In the genomic region with DNA sequence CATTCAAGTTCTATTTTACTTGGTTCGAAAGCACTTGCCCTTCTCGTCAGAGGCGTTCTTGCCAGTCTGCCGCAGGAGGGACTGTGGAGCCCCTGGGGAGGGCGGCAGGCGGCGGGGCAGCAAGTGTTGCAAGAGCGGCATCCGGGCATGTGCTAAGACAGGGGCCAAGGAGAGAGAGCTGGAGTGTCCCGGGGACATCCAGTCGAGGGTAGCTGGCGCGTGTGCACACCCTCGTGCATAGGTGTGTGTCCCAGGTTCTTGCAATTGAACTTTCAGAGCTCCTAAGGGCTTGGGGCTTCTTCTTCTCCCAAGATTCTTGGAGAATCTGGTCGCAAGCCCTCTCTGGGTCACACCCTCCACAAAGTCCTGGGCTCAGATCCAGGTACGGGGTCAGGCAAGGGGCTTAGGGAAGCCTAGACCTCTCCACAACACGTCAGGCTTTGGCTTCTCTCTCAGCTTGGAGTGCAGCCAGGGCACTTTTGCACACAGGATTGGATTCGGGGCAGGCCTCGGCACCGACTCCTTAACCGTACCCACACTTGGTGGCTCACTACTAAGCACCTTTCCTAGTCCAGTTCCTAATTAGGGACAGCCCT, we compare ENCODE assay signal across 8 mouse cellular contexts. TPM values are rescaled to one million over a fixed set of nuclear protein-coding genes. Genes with fewer than 3 reads are reported as not detected.
A peak's percentile ranks its signal among the peaks of the same experiment; 100 is the strongest.
DNase-seq lines count a peak whose midpoint lies in the region; ATAC-seq and TF ChIP-seq lines count a peak whose summit lies in the region.

No protein-coding gene starts in this region.

- WGBS in forebrain, embryonic 15.5 days: 7% methylated on average over 21 of the region's 21 CpGs
- WGBS in kidney, adult 2 months: 11% methylated on average over 21 of the region's 21 CpGs
- WGBS in lung, embryonic 15.5 days: 8% methylated on average over 21 of the region's 21 CpGs

- peak; percentile 50 to 62 for DNase-seq in left cerebral cortex, postnatal 36 days (ENCODE audit: low spot score in 2 of 2)
- DNase-seq in left cerebral cortex, postnatal 14 days (ENCODE audit: low spot score in 2 of 2): no peak
- DNase-seq in adrenal gland, postnatal 36 days: peak; percentile 57 to 69
- DNase-seq in kidney, adult 2 months: no peak
- peak; percentile 57 for DNase-seq in right cerebral cortex, postnatal 4 days
- DNase-seq in natural killer cell, adult 2 months (ENCODE audit: low spot score in 2 of 2): no peak

- H3K27ac ChIP-seq in forebrain, embryonic 15.5 days (replicated peaks): peak overlapping the region; percentile 95
- H3K27ac ChIP-seq in kidney, adult 2 months (ENCODE audit: insufficient read depth, low read depth, low read length): no peak overlapping the region
- H3K27ac ChIP-seq in lung, embryonic 15.5 days: peak overlapping the region; percentile 87

- H3K4me1 ChIP-seq in forebrain, embryonic 15.5 days: peaks cover 60% of the 10 kb centered on the region
- H3K4me1 ChIP-seq in kidney, adult 2 months (ENCODE audit: control insufficient read depth, insufficient read depth, low read length): peaks cover 5% of the 10 kb centered on the region
- H3K4me1 ChIP-seq in lung, embryonic 15.5 days: peaks cover 60% of the 10 kb centered on the region

- peak overlapping the region; percentile 81 for H3K4me2 ChIP-seq in forebrain, embryonic 15.5 days (replicated peaks)
- H3K4me2 ChIP-seq in lung, embryonic 15.5 days: peak overlapping the region; percentile 82

- peak overlapping the region; percentile 56 for H3K9ac ChIP-seq in forebrain, embryonic 15.5 days (replicated peaks)
- peak overlapping the region; percentile 57 for H3K9ac ChIP-seq in lung, embryonic 15.5 days

- TF ChIP-seq POLR2A in kidney, adult 2 months (IDR thresholded peaks at IDR 0.05; ENCODE audit: low read depth, low read length): no peak

- H3K27me3 ChIP-seq in forebrain, embryonic 15.5 days: peaks cover 50% of the 10 kb centered on the region
- peaks cover 10% of the 10 kb centered on the region for H3K27me3 ChIP-seq in kidney, adult 2 months (replicated peaks; ENCODE audit: control insufficient read depth, insufficient read depth, low read length)
- H3K27me3 ChIP-seq in lung, embryonic 15.5 days: peaks cover 50% of the 10 kb centered on the region

- TF ChIP-seq CTCF in kidney, adult 2 months (conservative IDR thresholded peaks at IDR 0.05; ENCODE audit: insufficient read depth, insufficient read length, low read depth, low read length): no peak

- ATAC-seq in forebrain, embryonic 15.5 days (replicated peaks): no peak
- ATAC-seq in lung, embryonic 15.5 days (ENCODE audit: borderline replicate concordance, extremely low read depth, low FRiP score, low TSS enrichment): no peak

- H3K36me3 ChIP-seq in forebrain, embryonic 15.5 days: no peaks in the 10 kb centered on the region
- no peaks in the 10 kb centered on the region for H3K36me3 ChIP-seq in kidney, adult 2 months (ENCODE audit: control insufficient read depth, insufficient read depth, low read length)
- peaks cover 11% of the 10 kb centered on the region; the same call in 1 of the 2 replicates for H3K36me3 ChIP-seq in lung, embryonic 15.5 days

- intact Hi-C loops in left cerebral cortex, postnatal 36 days (cut with DNase I): no loop called here
- intact Hi-C loops in left cerebral cortex, postnatal 14 days (cut with DNase I): no loop called here

- H3K9me3 ChIP-seq in forebrain, embryonic 15.5 days: no peaks in the 10 kb centered on the region
- H3K9me3 ChIP-seq in lung, embryonic 15.5 days: no peaks in the 10 kb centered on the region

- peak overlapping the region; percentile 57 for H3K4me3 ChIP-seq in forebrain, embryonic 15.5 days
- peak overlapping the region; percentile 34; the same call in 1 of the 2 replicates for H3K4me3 ChIP-seq in kidney, adult 2 months (ENCODE audit: insufficient read depth, low read depth, low read length)
- H3K4me3 ChIP-seq in lung, embryonic 15.5 days: peak overlapping the region; percentile 53

RNA-seq across cellular contexts. Expression of gene Phpt1, which starts 0.5 kb away (rescaled TPM):
- total RNA-seq in left cerebral cortex, postnatal 36 days (2021): 10 to 100 TPM; 74.6 to 75.4 TPM
- 100 to 1,000 TPM in 1 of 2 experiments, 10 to 100 TPM in 1; 93.5 to 105 TPM for total RNA-seq in left cerebral cortex, postnatal 14 days (2021)
- 10 to 100 TPM; 54.3 to 64.6 TPM for total RNA-seq in adrenal gland, postnatal 36 days (2021)
- 151 and 158 TPM in 2 replicates for polyA plus RNA-seq in forebrain, embryonic 15.5 days (2015; fragmentation: Nextera tagmentation; extraction: Ambion mirVana)
- 74.9 and 92.3 TPM in 2 replicates for polyA plus RNA-seq in kidney, adult 2 months (2012; rRNA removed)
- polyA plus RNA-seq in lung, embryonic 15.5 days (2015; fragmentation: Nextera tagmentation; extraction: Ambion mirVana): 163 and 177 TPM in 2 replicates

RNA-seq across cellular contexts. Expression of gene Mamdc4, which starts 0.9 kb away (rescaled TPM):
- total RNA-seq in left cerebral cortex, postnatal 36 days (2021): 1 to 10 TPM; 1.4 to 2.4 TPM
- 1 to 10 TPM; 1.8 to 2.1 TPM for total RNA-seq in left cerebral cortex, postnatal 14 days (2021)
- 1 to 10 TPM; 1.5 to 3.1 TPM for total RNA-seq in adrenal gland, postnatal 36 days (2021)
- polyA plus RNA-seq in forebrain, embryonic 15.5 days (2015; fragmentation: Nextera tagmentation; extraction: Ambion mirVana): 4.2 and 5.3 TPM in 2 replicates
- 1.3 and 2.3 TPM in 2 replicates for polyA plus RNA-seq in kidney, adult 2 months (2012; rRNA removed)
- polyA plus RNA-seq in lung, embryonic 15.5 days (2015; fragmentation: Nextera tagmentation; extraction: Ambion mirVana): 4.5 and 7.1 TPM in 2 replicates

RNA-seq across cellular contexts. Expression of gene Ajm1, which starts 6.0 kb away (rescaled TPM):
- 100 to 1,000 TPM in 1 of 2 experiments, 10 to 100 TPM in 1; 99.8 to 110 TPM for total RNA-seq in left cerebral cortex, postnatal 36 days (2021)
- total RNA-seq in left cerebral cortex, postnatal 14 days (2021): 100 to 1,000 TPM; 123 to 129 TPM
- 1 to 10 TPM in 1 of 2 experiments, under 1 TPM in 1; 0.73 to 1.3 TPM for total RNA-seq in adrenal gland, postnatal 36 days (2021)
- polyA plus RNA-seq in forebrain, embryonic 15.5 days (2015; fragmentation: Nextera tagmentation; extraction: Ambion mirVana): 5.5 and 5.9 TPM in 2 replicates
- 0.36 and 0.62 TPM in 2 replicates for polyA plus RNA-seq in kidney, adult 2 months (2012; rRNA removed)
- 0.09 TPM in 1 of 2 replicates, not detected in the other for polyA plus RNA-seq in lung, embryonic 15.5 days (2015; fragmentation: Nextera tagmentation; extraction: Ambion mirVana)

RNA-seq across cellular contexts. Expression of gene Edf1, which starts 17.9 kb away (rescaled TPM):
- total RNA-seq in left cerebral cortex, postnatal 36 days (2021): 100 to 1,000 TPM; 189 to 236 TPM
- 100 to 1,000 TPM; 190 to 202 TPM for total RNA-seq in left cerebral cortex, postnatal 14 days (2021)
- total RNA-seq in adrenal gland, postnatal 36 days (2021): 100 to 1,000 TPM; 276 to 288 TPM
- polyA plus RNA-seq in forebrain, embryonic 15.5 days (2015; fragmentation: Nextera tagmentation; extraction: Ambion mirVana): 368 and 393 TPM in 2 replicates
- 195 and 198 TPM in 2 replicates for polyA plus RNA-seq in kidney, adult 2 months (2012; rRNA removed)
- 311 and 323 TPM in 2 replicates for polyA plus RNA-seq in lung, embryonic 15.5 days (2015; fragmentation: Nextera tagmentation; extraction: Ambion mirVana)

RNA-seq across cellular contexts. Expression of gene Traf2, which starts 28.8 kb away (rescaled TPM):
- 1 to 10 TPM; 8.7 to 9.3 TPM for total RNA-seq in left cerebral cortex, postnatal 36 days (2021)
- 1 to 10 TPM; 9.1 to 9.5 TPM for total RNA-seq in left cerebral cortex, postnatal 14 days (2021)
- total RNA-seq in adrenal gland, postnatal 36 days (2021): 10 to 100 TPM; 22.3 to 26.2 TPM
- polyA plus RNA-seq in forebrain, embryonic 15.5 days (2015; fragmentation: Nextera tagmentation; extraction: Ambion mirVana): 28.2 and 28.6 TPM in 2 replicates
- polyA plus RNA-seq in kidney, adult 2 months (2012; rRNA removed): 14.8 and 15.3 TPM in 2 replicates
- polyA plus RNA-seq in lung, embryonic 15.5 days (2015; fragmentation: Nextera tagmentation; extraction: Ambion mirVana): 37.1 and 41.3 TPM in 2 replicates

Comparison
In these comparisons a context has a peak if more than half of its experiments do, and no peak if none do; other contexts are left out.
1. DNase-seq: peak in left cerebral cortex, postnatal 36 days (2 of 2), adrenal gland, postnatal 36 days (2 of 2) and right cerebral cortex, postnatal 4 days (single experiment); none in left cerebral cortex, postnatal 14 days (0 of 2), kidney, adult 2 months (single experiment) and natural killer cell, adult 2 months (0 of 2).
2. RNA of gene Ajm1, which starts 6.0 kb away (total RNA-seq): 123 to 129 TPM in left cerebral cortex, postnatal 14 days and 99.8 to 110 TPM in left cerebral cortex, postnatal 36 days; 0.73 to 1.3 TPM in adrenal gland, postnatal 36 days; every median in the first group is over 10 times any median in the second.
3. Peak in every context shown above with its lines, with median percentiles within 50 percentile points of each other: H3K4me3 ChIP-seq.